Mouse (Mus musculus): ENCODE data around the gene Vwa5b1.
A peak's percentile ranks its signal among the peaks of the same experiment; 100 is the strongest.

Gene Vwa5b1

GRCm38 (mm10) chr4:138525684-138526083 is 110.0 kb downstream of the Vwa5b1 start:
- DNase-seq: no peak

- peak in 1 of 2 experiments; percentile 14 for DNase-seq
These were observed 110.9 kb downstream of the Vwa5b1 start for GRCm38 (mm10) chr4:138524769-138525168.

DNA sequence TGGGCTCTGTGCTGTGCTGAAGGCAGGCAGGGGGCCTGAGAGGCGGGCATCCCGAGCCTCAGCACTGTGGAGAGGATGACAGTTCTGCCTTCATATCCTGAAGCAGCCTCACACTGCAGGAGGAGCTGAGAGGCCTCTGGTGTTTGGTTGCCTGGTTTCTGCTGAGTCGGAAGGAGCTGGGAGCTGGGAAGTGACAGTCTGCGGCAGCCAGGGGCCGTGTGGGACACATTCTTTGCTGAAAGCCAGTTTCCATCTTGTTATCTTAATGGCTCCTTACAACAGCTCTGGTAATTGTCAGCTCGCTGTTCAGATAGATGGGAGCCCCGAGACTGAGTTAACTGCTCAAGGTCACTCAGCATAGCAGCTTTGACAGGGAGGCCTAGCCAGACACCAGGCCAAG is 111.9 kb downstream of the Vwa5b1 start:
- no peak for DNase-seq

DNA sequence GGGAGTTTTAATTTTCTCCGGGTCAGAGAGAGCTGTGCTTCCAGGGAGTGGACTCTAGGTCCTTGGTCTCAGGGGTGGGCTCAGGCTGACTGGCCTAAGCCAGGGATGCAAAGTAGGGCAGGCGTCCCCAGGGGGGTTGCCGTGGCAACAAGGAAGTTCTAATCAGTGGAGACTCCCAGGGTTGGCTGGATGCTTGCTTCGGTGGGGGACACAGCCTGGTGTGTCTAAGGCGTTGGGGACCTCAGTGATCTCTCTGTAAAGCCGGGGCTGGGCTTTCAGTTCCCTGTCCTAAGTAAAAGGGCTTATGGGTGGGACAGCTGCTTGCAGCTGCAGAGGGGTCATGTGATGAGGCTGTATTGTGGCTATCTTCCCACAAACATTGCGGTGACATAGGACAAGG is 113.4 kb downstream of the Vwa5b1 start:
- DNase-seq: peak in 1 of 2 experiments; percentile 22

DNA sequence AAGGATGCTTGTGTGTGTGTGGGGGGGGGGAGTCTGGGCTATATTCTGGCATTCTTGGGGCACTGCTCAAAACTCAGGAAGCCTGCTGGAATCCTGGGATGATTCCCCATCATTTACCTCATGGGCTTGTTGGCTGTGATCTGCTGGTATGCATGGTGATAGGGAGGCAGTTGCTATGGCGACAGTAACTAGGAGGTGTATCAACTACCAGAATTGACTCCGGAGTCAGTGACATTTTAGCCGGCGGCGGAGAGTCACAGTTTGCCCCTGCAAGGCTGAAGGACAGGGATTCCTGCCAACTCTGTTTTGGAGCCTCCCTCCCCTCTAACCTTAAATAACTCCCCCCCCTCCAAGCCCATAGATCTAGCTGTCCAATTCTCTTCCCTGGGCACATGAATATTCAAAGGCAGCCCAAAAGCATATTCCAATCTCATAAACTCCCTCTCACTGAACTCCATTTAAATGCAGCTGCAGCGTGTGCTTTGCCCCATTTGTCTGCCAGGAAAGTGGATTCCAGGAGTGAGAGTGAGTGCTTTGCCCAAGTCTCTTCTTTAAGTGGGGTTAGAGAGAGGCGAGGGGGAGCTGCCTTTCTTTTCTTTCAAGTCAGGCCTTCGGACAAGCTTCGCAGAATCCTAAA is 118.4 kb downstream of the Vwa5b1 start:
- DNase-seq: no peak

DNA sequence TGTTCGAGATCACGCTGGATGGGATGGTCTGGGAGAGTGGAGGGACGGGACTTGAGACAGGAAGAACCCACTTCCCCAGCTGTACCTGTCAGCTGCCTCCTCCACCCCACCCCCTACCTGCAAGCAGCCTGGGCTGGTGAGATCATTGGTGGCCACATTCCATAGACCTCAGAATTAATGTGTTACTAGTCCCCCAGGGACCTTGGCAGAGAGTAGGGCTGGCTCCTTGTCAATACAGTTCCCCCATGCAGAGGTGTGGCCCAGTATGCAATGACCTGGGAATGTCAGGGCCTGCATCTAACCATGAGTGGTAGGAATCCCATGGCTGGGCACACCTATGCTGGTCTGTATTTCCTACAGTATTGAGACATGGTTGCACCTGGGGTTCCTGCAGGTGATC is 119.2 kb downstream of the Vwa5b1 start:
- no peak for DNase-seq

All from cerebellum, postnatal 36 days (tissue).